Mouse (Mus musculus) cerebellum, postnatal 10 days (tissue): ENCODE measurements around the gene Ednra.
"Not testable (repeated sequence)": the region's sequence is repeated elsewhere in the genome, so short reads cannot be mapped to it uniquely, and the experiment has no call there.

Experiments used
- DNase-seq, 2 experiments: peaks; one replicate each; pipeline ENCODE4 v3.0.0; 2021; ENCODE audit warnings: mixed read lengths in 2 of 2

Gene Ednra

DNA sequence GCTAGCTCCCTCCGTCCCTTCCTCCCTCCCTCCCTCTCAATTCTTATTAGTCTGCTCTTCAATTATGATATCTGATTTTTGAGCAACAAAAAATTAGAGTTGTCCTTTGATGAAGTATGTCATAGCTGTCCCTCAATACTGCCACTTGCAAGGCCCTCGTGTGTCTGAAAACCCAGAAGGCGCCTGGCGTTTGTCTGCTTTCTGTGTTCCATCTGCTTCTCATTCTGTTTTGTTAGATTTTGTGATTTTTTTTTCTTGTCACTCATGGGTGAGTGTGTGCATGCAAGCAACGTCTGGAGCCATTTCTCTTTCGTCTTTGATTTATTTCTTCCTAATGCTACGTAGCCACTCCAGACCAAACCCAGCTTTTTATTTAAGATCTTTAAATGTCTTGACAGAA lies 9.8 kb downstream of the Ednra start:
- DNase-seq = no peak

DNA sequence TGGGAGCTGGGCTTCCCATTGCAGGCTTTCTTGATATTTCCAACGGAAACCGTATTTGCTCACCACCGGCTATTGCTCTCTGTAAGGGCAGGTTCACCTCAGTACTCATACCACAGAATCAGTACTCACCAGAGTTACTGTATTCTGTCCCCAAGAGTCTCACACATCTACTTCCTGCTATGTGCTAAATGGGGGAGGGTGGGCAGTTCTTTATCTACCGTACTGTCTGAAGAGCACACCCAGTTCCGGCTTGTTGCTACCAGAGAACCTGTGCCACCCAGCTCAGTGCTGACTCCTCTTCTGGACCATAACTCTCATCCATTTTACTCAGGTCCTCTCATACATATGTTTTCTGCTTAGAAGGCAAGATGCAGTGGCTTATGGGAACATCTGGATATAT lies 10.6 kb downstream of the Ednra start:
- no peak for DNase-seq

DNA sequence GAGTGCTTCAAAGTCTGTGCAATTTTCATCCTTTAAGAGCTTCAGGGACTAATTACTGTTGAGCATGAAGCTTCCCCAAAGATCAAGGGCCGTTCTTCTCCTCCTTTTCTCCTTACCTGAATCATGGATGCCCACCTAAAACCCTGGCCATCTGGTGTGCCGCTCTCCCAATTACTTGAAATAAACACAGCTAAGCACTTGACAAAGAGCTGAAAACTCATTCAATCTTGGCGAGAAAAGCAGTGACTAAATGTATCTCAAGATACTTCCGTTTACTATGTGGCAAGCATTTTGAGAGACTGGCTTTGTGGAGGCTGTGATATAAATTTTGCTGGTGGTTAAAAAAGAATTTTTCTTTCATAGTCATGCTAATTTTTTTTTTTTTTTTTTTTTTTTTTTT lies 19.5 kb downstream of the Ednra start:
- no peak for DNase-seq

DNA sequence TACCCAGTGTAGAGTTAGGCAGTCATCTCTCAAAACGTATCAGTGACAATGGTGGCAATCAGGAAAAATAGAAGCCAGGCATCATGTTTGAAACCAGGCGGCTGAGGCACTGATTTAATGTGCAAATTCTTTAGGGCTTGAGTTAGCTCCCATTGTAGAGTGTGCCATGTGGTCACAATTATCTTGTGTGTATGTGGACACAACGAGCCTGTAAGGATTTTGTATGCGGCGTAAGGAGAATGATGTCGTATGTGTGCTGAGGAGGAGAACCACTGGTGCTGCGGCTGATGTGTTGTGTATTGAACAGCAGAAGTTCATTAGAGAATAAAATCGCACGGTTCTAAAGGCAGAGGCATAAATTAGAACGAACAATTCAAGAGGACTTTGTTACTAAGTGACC lies 26.2 kb downstream of the Ednra start:
- DNase-seq = no peak

DNA sequence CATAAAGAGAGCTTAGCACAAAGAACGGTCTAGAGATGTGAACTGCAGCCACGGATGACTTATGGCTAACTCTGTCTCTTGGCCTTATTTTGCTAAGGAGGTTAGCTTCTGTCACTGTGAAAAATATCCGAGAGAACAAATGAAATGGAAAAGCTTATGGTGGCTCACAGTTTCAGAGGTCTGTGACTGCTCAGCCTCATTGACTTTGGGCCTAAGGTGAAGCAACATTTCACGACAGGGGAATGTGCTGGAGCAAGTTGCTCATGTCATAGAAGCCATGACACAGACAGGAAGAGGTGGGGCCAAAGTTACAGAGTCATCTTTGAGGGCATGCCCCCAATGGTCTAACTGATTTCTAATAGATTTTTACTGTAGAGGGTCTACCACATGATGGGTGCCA lies 28.1 kb downstream of the Ednra start:
- DNase-seq = no peak

DNA sequence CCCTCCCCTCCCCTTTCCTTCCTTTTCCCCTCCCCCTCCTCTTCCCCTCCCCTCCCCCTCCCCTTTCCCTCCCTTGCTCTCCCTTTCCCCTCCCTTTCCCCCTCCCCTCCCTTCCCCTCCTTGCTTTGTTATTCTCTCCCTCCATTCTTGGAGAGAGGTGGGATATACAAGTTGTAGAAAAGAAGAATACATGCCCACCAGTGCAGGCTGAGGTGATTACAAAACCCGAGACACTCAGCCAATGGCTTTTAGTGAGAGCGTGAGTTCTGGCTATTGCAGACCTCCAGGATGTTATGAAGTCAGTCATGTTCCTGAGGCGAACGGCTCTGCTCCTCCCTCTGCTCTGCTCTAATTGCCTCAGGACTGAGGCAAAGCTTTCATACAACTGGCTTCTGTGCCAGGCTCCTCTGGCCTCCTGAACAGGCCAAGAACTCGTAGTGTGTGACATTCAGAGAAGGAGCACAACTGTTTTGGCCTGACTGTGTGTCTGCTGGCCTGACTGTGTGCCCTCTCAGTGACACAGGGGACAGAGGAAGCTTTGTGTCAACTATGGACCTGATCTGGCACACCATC lies 28.7 kb downstream of the Ednra start:
- DNase-seq = no peak

DNA sequence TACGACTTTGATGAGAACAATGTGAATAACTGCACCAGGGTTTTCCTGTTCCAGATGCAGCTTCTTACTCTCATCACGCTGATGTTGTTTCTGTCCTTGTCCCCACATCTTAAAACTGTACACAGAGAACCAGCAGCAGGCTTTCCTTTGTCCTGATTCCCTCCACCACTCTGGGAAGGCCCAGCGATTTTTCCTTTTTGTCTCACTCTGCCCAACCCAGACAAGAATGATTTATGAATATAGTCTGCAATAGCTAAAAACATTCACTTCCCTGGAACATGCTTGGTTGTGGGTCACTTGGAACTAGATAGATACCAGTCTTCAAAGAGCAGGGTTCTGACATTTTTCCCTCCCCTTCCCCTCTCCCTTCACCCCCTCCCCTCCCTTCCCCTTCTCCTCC lies 29.2 kb downstream of the Ednra start:
- DNase-seq = no peak

DNA sequence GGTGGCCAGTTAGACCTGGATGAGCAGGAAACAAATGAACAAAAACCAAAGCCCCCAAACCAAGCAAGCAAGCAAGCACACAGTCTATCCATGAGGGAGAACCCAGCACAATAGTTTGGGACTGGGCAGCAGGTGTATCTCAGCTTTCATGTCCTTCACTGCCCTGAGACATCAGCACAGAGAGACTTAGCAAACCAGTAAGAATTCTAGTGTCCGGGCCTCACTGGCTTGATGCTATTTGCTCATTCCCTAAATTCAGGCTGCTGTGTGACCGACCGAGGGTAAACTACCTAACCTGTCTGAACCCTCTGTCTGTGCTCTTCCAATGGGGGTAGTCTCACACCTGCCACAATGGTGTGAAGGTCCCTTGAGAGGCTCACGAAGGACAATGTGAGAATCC lies 29.7 kb downstream of the Ednra start:
- DNase-seq = no peak

DNA sequence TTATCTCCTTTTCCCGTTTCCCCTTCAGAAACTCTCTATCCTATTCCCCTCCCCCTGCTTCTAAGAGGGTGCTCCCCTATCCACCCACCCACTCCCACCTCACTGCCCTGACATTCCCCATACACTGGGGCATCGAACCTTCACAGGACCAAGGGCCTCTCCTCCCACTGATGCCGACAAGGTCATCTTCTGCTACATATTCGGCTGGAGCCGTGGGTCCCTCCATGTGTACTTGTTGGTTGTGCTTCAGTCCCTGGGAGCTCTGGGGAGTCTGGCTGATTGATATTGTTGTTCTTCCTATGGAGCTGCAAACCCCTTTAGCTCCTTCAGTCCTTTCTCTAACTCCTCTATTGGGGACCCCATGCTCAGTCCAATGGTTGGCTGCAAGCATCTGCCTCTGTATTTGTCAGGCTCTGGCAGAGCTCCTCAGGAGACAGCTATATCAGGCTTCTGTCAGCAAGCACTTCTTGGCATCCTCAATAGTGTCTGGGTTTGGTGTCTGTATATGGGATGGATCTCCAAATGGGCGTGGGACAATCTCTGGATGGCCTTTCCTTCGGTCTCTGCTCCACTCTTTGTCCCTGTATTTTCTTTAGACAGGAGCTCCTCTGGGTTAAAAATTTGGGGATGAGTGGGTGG lies 34.7 kb downstream of the Ednra start:
- DNase-seq = not testable (repeated sequence)

DNA sequence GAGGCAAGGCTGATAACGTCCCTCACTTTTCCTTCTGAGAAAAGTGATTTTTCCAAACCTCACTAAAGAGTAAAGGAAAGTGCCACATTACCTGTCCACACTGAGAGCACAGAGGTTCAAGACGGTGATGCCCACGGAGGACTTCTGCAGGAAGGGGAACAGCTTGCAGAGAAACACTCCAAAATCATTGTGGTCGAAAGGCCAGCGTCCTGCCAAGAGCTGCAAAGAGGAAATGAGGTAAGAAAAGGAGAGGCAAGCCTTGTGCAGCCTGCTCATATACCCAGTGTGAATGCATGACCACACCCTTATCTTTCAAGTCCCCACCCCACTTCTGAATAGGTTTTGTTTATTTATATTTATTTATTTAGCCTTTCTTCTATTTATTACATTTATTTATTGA lies 35.3 kb downstream of the Ednra start:
- no peak for DNase-seq

DNA sequence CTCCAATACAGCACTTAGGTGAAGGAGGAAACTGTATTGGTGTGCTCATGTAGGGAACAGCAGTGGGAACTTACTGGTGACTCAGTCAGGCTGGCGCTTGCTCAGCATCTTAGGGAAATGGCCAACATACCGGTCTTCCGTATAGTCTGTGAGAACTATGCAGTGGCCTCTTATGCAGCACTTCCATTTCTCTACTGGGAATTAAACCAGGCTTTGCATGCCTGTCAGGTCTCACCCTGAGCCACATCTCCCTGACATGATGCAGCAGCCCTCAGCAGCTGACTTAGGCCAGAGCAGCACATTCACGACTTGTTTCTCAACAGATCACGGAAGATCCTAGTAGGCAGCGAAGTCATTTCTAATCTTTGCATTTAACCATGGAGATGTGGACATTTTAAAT lies 39.9 kb downstream of the Ednra start:
- no peak for DNase-seq

DNA sequence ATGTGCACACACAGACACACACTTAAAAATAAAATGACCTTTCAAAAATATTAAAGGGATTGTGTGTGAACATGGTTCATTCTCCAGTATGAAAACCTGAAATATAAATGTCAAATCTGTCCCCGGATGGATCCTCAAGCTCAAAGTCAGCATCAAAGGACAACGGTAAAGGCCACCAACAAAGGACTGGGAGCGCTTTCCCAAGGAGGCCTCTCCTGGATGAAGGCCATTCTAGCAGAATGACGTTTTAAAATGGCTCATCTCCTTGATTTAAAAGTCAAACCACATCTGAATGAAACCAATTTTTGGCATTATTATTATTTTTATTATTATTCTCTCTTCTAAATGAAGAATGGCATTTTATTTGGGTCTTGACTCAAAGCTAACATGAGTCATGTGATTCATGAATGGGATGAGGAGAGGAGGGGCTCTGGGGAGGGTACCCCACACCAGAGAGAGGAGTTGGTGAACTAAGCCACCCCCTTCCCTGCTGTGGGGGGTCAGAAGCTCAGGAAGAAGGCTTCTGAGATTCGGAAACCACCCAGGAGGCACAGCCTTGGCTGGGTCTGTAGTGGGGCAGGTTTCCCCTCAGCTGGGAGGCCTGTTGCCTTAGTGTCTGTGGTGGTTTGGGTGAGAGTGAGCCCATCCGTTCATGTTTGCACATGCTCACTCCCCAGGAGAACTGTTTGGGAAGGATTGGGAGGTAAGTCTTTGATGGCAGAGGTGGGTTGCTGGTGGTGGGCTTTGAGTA lies 40.7 kb downstream of the Ednra start:
- DNase-seq = no peak

DNA sequence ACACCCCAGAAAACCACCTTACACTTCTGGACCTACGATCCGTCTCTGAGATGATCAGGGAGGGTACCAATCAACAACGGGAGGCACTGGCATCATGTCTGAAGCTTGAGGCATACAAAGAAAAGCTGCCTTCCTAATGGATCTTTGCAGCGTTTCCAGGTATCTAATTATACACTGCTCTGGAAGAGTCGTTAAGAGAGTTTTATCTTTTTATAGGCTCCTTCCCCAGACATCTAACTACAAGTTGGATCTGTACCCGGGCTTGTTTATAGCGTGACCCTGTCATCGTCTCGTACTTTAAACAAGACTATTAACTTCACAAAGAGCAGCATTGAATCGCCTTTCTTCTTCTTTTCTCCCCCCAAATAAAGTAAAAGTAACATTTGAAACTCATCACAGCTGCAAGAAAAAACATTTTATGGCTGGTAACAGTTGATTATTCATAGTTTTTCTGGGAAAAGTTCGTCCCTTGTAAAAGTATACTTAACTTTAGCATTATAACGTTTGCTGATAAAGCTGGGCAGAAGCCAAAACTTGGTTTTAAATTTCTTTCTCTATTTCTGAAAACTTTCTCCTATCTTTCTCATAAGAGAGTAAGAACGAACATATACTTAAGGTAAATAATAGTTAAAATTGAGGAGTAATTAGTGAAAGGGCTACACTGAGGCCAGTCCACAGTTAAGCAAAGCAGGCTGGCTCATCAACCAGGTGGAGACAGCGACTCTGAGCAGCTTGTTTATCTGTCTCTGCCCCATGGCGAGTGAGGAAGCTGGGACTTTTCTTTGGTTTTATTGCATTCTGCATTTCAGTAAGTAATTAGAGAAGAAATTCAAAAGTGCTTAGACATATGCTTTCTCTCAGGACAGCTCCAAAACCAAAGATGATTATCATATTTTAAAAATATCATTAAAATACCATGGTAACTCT lies 42.0 kb downstream of the Ednra start:
- no peak for DNase-seq

DNA sequence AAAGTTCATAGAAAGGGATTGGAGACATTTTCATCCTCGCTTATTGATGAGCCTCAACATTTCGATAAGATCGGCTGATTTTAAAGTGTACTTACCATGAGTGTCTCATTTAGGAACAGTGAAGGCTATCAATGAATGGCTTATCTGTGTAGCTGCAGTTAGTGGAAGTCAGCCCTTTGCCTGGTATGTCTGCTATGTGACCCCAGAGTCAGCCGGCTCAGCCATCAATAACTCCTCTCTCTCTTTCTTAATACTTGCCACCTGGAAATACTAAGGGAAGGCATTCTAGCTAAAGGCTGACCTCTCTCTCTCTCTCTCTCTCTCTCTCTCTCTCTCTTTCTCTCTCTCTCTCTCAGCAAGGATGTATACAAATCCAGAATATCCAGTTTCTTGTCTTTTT lies 52.2 kb downstream of the Ednra start:
- DNase-seq = no peak

DNA sequence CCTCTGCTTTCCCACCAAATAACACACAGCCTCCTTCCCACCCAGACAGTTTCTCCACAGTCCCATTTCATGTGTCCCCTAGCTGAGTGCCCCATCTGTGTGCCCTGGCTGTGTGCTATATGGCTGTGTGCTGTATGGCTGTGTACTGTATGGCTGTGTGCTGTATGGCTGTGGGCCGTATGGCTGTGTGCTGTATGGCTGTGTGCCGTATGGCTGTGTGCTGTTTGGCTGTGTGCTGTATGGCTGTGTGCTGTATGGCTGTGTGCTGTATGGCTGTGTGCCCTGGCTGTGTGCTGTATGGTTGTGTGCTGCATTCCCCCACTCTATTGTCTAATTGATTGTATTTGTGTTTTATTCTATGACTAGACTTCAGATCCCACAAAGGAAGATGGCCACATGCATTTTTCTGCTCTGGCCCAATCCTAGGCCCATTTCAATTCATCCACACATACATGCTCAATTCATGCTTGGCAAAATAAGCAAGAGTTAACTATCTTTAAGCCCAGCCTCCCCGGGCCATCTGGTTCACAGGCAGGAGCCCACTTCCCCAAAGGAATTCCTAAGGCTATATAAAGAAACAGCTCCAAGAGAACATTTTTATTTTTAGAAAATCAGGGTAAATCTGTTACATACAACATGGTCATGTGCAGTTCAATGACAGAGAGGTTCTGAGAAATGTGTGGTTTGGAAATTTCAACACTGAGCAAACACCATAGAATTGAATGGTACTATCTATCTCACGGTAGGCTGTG lies 53.5 kb downstream of the Ednra start:
- DNase-seq = peak in 1 of 2 experiments; percentile 9

DNA sequence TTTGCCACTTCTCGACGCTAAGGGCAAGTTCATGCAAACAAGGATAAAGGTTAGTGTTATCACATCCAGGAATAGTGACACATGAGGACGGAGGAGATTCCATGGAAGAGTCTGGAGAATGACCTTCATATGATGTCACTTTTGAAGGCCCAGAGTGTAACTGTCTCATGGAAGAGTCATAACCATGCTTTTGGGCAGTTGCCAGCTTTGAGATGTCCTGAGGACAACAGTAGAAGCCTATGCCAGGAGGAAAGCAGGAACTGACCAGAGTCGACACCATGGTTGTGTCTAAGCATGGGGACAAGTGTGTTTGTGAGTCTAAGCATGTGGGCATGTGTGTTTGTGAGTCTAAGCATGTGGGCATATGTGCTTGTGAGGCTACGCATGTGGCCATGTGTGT lies 56.3 kb downstream of the Ednra start:
- DNase-seq = peak; percentile 8 to 14

DNA sequence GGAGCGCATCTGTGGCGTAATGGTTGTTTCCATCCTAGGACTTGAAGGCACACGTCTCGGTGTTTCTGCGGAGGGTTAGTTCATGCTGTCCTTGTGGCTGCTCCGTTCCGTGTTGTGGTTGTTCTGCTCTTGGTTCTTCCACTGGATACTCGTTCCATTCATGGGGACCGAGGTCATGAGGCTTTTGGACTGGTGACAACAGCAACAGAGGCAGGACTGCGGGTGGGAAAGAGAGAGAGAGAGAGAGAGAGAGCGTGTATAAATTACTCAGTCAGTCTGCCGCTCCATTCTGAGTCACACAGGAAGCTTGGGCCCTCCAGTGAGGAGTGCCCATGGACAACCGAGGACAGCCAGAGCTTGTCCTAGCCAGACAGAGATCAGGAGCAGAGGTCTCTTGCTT lies 59.4 kb downstream of the Ednra start:
- DNase-seq = no peak

DNA sequence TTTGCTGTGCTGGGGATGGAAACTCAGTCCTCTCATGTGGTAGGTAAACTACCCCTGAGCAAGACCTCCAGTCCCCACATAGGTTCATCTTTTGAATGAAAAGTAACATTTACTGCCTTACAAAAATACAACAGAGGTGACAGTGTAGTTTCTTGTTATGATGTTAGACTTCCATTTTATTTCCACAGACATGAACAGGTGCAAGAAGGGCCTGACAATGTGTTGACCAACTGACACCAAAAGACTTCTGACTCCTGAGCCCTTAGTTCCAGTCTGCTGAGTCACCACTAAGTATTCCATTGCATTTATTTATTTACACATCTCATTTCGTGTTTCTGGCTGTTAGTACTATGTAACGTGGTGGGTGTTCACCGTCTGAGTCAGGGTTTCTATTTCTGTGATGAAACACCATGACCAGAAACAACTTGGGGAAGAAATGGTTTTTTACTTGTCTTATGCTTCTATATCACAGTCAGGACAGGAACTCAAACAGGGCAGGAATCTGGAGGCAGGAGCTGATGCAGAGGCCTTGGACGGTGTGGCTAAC lies 64.7 kb downstream of the Ednra start:
- DNase-seq = no peak

DNA sequence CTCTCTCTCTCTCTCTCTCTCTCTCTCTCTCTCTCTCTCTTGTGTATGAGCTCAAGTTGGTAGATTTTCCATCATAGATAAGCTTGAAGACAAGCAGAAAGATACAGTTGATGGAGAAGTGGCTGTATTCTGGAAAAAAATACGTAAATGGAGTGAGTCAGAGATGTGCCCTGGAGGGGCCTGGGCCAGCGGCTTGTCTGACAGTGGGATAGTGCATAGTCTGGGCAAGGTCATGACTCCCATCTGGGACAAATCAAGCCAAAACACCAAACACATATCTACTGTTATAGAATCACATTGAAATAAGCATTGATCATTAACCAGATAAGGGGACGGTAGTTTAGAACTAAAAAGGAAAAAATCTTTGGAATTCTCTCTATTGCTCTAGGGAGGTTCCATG lies 65.9 kb downstream of the Ednra start:
- no peak for DNase-seq

DNA sequence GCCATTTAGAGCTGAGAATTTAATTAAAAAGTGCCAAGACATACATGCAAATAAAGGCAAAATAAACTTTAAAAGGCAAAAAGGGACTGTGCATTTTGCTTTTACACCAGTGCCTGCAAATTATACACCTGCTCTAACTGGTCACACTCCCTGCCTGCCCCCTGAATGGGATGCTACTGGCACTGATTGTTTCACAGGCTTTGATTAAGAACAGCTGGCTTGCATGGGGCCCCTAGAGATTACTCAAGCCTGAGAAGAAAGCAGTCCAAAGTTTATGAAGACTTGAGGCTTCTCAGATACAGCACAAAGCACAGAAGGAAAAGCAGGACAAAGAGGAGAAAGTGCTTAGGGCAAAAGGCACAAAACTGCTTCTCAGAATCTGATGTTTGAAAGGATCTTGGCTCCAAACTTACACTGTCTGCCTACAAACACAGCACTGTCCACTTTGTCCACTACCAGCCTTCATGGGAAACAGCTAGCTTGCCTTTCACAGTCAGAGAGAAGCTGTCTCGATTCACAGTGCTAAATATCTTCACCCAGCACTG lies 73.5 kb downstream of the Ednra start:
- DNase-seq = no peak

DNA sequence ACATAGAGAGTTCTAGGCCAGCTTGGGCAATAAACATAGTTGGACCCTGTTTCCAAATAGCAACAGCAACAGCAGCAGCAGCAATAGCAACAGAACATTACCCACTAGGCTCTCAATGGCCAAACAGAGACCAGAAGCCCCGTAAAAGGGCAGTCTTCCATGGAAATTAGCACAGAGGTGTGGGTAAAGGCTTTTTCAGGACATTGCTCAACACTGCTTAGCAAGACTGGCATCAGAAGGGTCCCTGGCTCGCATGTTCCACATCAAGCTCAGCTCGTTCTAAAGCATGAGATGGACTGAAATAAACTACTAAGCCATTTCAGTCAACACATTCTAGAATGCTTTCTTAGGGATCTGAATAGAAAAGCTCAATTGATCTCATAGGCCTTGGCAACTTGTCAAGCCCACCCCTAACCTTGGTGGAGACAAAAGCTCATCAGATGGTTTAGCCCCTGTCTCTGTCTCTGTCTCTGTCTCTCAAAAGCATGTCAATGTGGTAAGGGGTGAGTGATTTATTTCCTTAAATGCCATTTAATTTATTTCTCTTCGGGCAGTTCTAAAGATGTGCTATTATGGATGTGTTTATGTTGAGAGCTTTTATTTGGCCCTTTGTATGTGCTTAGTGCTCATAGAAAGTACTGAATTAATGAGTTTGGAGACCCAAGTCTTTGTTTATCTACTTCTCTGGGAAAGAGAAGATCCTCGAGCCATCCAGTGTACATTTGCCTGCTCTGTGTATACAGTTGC lies 84.0 kb downstream of the Ednra start:
- DNase-seq = no peak
